Mouse (Mus musculus) midbrain, postnatal 0 days (tissue): ENCODE results near the gene Lonp2. TPM values are rescaled to one million over a fixed set of nuclear protein-coding genes. Genes with fewer than 3 reads are reported as not detected.

ENCODE experiments used
- ATAC-seq: fragments of 200-750 bp; cut with Nextera tagmentation; 2 replicates; pipeline ENCODE4 v1.8.0; 2017; ENCODE audit warnings: moderate number of reproducible peaks, mild to moderate bottlenecking, moderate TSS enrichment, moderate library complexity; ENCODE audit not compliant: low FRiP score
- DNase-seq: peaks from one replicate; pipeline ENCODE4 v3.0.0-alpha.2; 2015; ENCODE audit warnings: low spot score
- H3K27ac ChIP-seq: fragments of 300-500 bp; sonication (generic); 2 replicates; pipeline ENCODE4 v1.5.1; 2014; ENCODE audit warnings: low read depth, mild to moderate bottlenecking, low read length, mixed read lengths
- H3K27me3 ChIP-seq: fragments of 300-500 bp; sonication (generic); 2 replicates; pipeline ENCODE4 v1.6.1; 2014; ENCODE audit warnings: low read length, control low read depth, mixed read lengths; ENCODE audit not compliant: insufficient read depth
- H3K36me3 ChIP-seq: fragments of 300-500 bp; sonication (generic); 2 replicates; pipeline ENCODE4 v1.6.1; 2014; ENCODE audit warnings: low read length, control low read depth, mixed read lengths; ENCODE audit not compliant: insufficient read depth
- H3K4me1 ChIP-seq: fragments of 300-500 bp; sonication (generic); 2 replicates; pipeline ENCODE4 v1.6.1; 2014; ENCODE audit warnings: mild to moderate bottlenecking, control low read depth, antibody characterized with exemption, low read length, mixed read lengths; ENCODE audit not compliant: insufficient read depth
- H3K4me2 ChIP-seq: fragments of 300-500 bp; sonication (generic); 2 replicates; pipeline ENCODE4 v1.6.1; 2014; ENCODE audit warnings: low read depth, mild to moderate bottlenecking, low read length, mixed read lengths; ENCODE audit not compliant: poor library complexity, severe bottlenecking
- H3K4me3 ChIP-seq: fragments of 300-500 bp; sonication (generic); 2 replicates; pipeline ENCODE4 v1.5.1; 2014; ENCODE audit warnings: low read depth, mild to moderate bottlenecking, low read length, moderate library complexity
- H3K9ac ChIP-seq: fragments of 300-500 bp; sonication (generic); replicated peaks from 2 replicates; pipeline ENCODE4 v1.6.1; 2014; ENCODE audit warnings: mild to moderate bottlenecking, low read length, moderate library complexity, mixed read lengths; ENCODE audit not compliant: poor library complexity, severe bottlenecking
- H3K9me3 ChIP-seq: fragments of 300-500 bp; sonication (generic); 2 replicates; pipeline ENCODE4 v1.6.1; 2016; ENCODE audit warnings: low read length, control low read depth
- CTCF ChIP-seq: IDR thresholded peaks from 2 replicates; pipeline ENCODE4 v1.5.1; 2016; ENCODE audit warnings: antibody characterized with exemption, mild to moderate bottlenecking
- WGBS: fragments of 180-500 bp; shearing (Covaris S2); extraction: QIAGEN DNeasy Blood & Tissue Kit; methylation state at CpG from one replicate; pipeline ENCODE4 v1.1.7; 2014; 5-methylcytosine and 5-hydroxymethylcytosine counted together
- polyA plus RNA-seq: library from polyadenylated mRNA; unstranded; fragments of >200 nt; fragmentation: Nextera tagmentation; extraction: Ambion mirVana; gene quantifications from 2 replicates; pipeline ENCODE4 v1.2.1, GENCODE M21; 2015
- total RNA-seq: library from RNA; depleted of rRNA; stranded (reverse); fragments of >200 nt; gene quantifications from 2 replicates; pipeline ENCODE4 v1.2.3, GENCODE M21; 2014

Gene Lonp2
- total and polyA plus RNA-seq, 2 experiments from 2014 or later: 55.2 to 62.5 TPM

DNA sequence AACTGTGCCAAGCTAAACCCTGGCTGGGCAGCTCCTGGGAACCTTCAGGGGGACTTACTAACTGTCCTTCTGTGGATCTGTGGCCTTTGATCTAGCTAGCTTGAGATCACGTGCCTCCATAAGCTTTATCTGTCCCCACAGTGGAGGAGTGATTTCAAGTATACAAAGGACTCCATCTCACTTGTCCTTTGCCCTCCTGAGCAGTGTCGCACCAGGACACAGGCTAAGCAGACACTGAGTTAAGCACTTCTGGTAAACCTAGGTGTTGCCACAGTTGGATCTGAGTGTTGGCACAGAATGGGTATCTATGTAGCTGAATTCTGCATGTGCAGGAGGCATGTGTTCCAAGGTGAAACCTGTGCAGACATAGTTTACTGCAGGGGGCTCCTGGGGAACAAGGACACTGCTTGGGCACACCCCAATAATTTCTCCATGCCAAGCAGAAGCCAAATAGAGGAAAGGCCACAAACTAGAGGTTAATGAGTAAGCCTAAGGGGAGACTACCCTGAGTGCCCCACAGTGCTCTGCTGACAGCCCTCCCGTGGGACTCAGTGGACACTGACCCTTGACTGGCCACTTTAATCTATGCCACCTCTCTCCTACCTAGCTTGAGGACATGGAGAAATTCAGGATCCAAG lies 29.6 kb upstream of the Lonp2 start:
- Histone ChIP-seq H3K27ac (no peak overlapping the region), H3K9me3 (no peaks in the 10 kb centered on the region), H3K9ac (no peak overlapping the region), H3K36me3 (no peaks in the 10 kb centered on the region), H3K27me3 (no peaks in the 10 kb centered on the region), H3K4me2 (no peak overlapping the region), H3K4me3 (no peak overlapping the region), H3K4me1 (no peaks in the 10 kb centered on the region)
- TF ChIP-seq CTCF: no peak
- 72% methylated on average over 3 of the region's 3 CpGs for WGBS
- DNase-seq (no peak), ATAC-seq (no peak)

DNA sequence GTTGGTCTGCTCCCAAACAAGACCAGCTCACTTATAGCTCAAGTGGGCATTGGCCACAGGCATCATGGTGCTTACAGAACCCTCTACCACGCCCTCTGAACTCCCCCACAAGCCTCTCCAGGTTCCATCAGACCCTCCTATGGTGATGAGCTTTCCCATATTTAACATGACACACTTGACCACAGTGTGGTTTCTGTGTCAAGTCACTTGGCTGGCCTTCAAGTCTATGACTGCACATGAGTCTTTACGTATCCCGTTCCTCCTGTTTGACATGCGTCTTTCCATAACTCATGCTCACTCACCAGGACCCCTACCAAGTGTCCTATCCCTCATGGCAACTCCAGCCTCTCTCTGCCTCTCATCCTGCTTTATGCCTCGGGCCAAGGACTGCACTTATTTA lies 28.2 kb upstream of the Lonp2 start:
- H3K4me3 ChIP-seq: no peak overlapping the region
- H3K9ac ChIP-seq: no peak overlapping the region
- no peaks in the 10 kb centered on the region for H3K9me3 ChIP-seq
- H3K4me1 ChIP-seq: no peaks in the 10 kb centered on the region
- H3K27me3 ChIP-seq: no peaks in the 10 kb centered on the region
- H3K4me2 ChIP-seq: no peak overlapping the region
- H3K36me3 ChIP-seq: no peaks in the 10 kb centered on the region
- DNase-seq (no peak), ATAC-seq (no peak)
- TF ChIP-seq CTCF: no peak
- H3K27ac ChIP-seq: no peak overlapping the region
- WGBS: 78% methylated on average over 5 of the region's 5 CpGs

DNA sequence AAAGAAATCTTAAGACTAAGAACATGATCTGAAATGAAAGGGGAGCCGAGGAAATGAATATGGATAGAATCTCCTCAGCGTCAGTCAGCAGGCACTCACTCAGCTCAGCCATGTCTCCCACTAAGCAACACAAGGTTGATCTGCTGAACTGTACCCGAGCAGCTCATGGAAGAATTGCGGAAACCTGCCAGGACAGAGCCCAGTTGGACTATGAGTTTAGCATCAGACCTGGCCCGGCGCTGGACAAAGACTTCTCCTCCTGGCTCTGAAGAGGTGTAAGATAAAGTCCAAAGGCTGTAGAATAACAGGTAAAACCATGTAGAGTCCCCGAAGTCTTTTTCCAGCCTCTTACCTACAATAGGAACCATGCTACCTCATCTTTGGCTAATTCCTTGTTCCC lies 26.2 kb upstream of the Lonp2 start:
- ATAC-seq (no peak), DNase-seq (no peak)
- H3K4me1 ChIP-seq: no peaks in the 10 kb centered on the region
- WGBS: 88% methylated on average over 7 of the region's 7 CpGs
- H3K4me2 ChIP-seq: no peak overlapping the region
- no peak overlapping the region for H3K9ac ChIP-seq
- no peak overlapping the region for H3K4me3 ChIP-seq
- H3K27ac ChIP-seq: no peak overlapping the region
- H3K36me3 ChIP-seq: no peaks in the 10 kb centered on the region
- H3K9me3 ChIP-seq: no peaks in the 10 kb centered on the region
- no peaks in the 10 kb centered on the region for H3K27me3 ChIP-seq
- no peak for TF ChIP-seq CTCF

DNA sequence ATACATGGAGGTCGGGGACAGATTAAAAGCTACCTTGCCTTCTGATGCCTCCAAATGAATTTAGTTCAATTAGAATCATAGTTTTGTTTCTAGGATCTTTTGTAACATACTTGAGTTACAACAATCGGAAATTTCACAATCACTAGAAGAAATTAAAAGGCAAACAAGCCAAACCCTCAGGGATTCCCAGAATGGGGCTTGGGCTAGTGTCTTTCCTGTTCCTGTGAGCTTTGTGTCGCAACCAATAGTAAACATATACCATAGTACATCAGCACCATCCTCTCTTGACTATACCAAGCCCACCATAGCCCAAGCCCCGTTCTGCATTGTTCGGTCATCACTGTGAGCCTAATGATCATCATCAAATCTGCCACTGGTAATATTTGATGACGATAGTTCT lies 24.5 kb upstream of the Lonp2 start:
- no peaks in the 10 kb centered on the region for H3K4me1 ChIP-seq
- no peak overlapping the region for H3K4me3 ChIP-seq
- ATAC-seq (no peak), DNase-seq (no peak)
- no peak overlapping the region for H3K9ac ChIP-seq
- H3K36me3 ChIP-seq: no peaks in the 10 kb centered on the region
- no peaks in the 10 kb centered on the region for H3K27me3 ChIP-seq
- H3K4me2 ChIP-seq: no peak overlapping the region
- no peak for TF ChIP-seq CTCF
- 89% methylated on average over 6 of the region's 6 CpGs for WGBS
- no peaks in the 10 kb centered on the region for H3K9me3 ChIP-seq
- no peak overlapping the region for H3K27ac ChIP-seq

DNA sequence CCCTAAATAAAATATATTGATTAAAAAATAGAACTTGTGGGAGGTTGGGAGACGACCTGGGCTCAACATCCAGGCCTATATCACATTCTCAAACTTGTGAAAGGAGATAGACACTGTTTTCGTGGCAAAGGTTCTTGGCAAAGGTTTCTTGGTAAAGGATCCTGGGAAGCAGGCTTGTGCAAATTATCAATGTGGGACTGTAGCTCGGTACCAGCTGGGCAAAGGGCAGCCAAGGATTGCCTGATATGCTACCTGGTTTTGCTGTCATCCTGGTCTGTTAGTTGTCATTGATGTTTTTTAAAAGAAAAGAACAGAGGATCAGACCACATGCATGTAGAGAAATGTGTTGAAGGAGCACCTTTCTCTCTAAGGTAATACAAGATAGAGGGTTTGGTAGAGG lies 23.5 kb upstream of the Lonp2 start:
- WGBS: 80% methylated on average over 3 of the region's 3 CpGs
- no peak overlapping the region for H3K27ac ChIP-seq
- H3K36me3 ChIP-seq: no peaks in the 10 kb centered on the region
- H3K4me2 ChIP-seq: no peak overlapping the region
- H3K4me1 ChIP-seq: no peaks in the 10 kb centered on the region
- no peak overlapping the region for H3K9ac ChIP-seq
- no peak overlapping the region for H3K4me3 ChIP-seq
- H3K27me3 ChIP-seq: no peaks in the 10 kb centered on the region
- no peak for DNase-seq
- TF ChIP-seq CTCF: no peak
- H3K9me3 ChIP-seq: no peaks in the 10 kb centered on the region
- ATAC-seq: no peak

DNA sequence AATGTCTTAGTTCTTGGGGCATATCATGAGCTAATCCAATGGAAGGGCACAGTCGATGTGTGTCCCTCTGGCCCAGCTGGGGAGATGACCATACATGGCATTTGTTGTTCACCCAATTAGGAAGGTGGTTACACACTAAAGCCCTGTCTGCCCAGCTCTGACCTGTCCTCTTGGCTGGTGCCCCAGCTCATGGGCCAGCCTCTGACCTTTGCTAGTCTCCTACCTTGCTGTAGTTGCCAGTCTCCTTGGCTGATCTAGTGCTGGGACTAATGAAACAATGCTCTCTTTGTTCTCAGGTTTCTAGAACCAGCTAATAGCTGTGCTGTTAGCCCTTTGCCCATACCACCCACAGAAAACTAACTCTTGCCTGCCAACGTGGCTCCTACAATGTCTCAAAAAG lies 20.7 kb upstream of the Lonp2 start:
- Histone ChIP-seq H3K27ac (no peak overlapping the region), H3K4me2 (no peak overlapping the region), H3K27me3 (no peaks in the 10 kb centered on the region), H3K9ac (no peak overlapping the region), H3K4me1 (no peaks in the 10 kb centered on the region), H3K36me3 (no peaks in the 10 kb centered on the region), H3K4me3 (no peak overlapping the region), H3K9me3 (no peaks in the 10 kb centered on the region)
- WGBS: 59% methylated on average over 2 of the region's 2 CpGs
- DNase-seq (no peak), ATAC-seq (no peak)
- no peak for TF ChIP-seq CTCF
